Mouse (Mus musculus) embryonic facial prominence, embryonic 11.5 days (tissue): ENCODE data around the gene Tex52. TPM values are rescaled to one million over a fixed set of nuclear protein-coding genes. Genes with fewer than 3 reads are reported as not detected.

ENCODE experiments used
- ATAC-seq: fragments of 200-750 bp; cut with Nextera tagmentation; replicated peaks from 2 replicates; pipeline ENCODE4 v1.8.0; 2017; ENCODE audit warnings: low read depth; ENCODE audit not compliant: insufficient number of reproducible peaks, low FRiP score, low TSS enrichment
- DNase-seq: peaks from one replicate; pipeline ENCODE4 v3.0.0-alpha.2; 2015; ENCODE audit warnings: low spot score
- H3K27ac ChIP-seq: fragments of 300-500 bp; sonication (generic); replicated peaks from 2 replicates; pipeline ENCODE4 v1.5.1; 2014; ENCODE audit warnings: mild to moderate bottlenecking, low read depth, low read length, control low read depth
- H3K27me3 ChIP-seq: fragments of 300-500 bp; sonication (generic); 2 replicates; pipeline ENCODE4 v1.6.1; 2014; ENCODE audit warnings: mild to moderate bottlenecking, low read length, moderate library complexity, mixed read lengths; ENCODE audit not compliant: control insufficient read depth, insufficient read depth
- H3K36me3 ChIP-seq: fragments of 300-500 bp; sonication (generic); replicated peaks from 2 replicates; pipeline ENCODE4 v1.6.1; 2014; ENCODE audit warnings: low read depth, mild to moderate bottlenecking, low read length, moderate library complexity, mixed read lengths; ENCODE audit not compliant: control insufficient read depth, insufficient read depth
- H3K4me1 ChIP-seq: fragments of 300-500 bp; sonication (generic); 2 replicates; pipeline ENCODE4 v1.6.1; 2014; ENCODE audit warnings: low read length, mixed read lengths; ENCODE audit not compliant: control insufficient read depth, insufficient read depth
- H3K4me2 ChIP-seq: fragments of 300-500 bp; sonication (generic); 2 replicates; pipeline ENCODE4 v1.6.1; 2014; ENCODE audit warnings: low read depth, mild to moderate bottlenecking, control low read depth, low read length, moderate library complexity
- H3K4me3 ChIP-seq: fragments of 300-500 bp; sonication (generic); 2 replicates; pipeline ENCODE4 v1.5.1; 2014; ENCODE audit warnings: low read depth, low read length, control low read depth
- H3K9ac ChIP-seq: fragments of 300-500 bp; sonication (generic); replicated peaks from 2 replicates; pipeline ENCODE4 v1.6.1; 2014; ENCODE audit warnings: mild to moderate bottlenecking, control low read depth, low read length
- H3K9me3 ChIP-seq: fragments of 300-500 bp; sonication (generic); replicated peaks from 2 replicates; pipeline ENCODE4 v1.6.1; 2016; ENCODE audit warnings: mild to moderate bottlenecking, low read length, inconsistent platforms, mixed read lengths; ENCODE audit not compliant: control insufficient read depth
- WGBS: fragments of 180-500 bp; shearing (Covaris S2); extraction: QIAGEN DNeasy Blood & Tissue Kit; methylation state at CpG from one replicate; pipeline ENCODE4 v1.1.7; 2014; 5-methylcytosine and 5-hydroxymethylcytosine counted together
- polyA plus RNA-seq: library from polyadenylated mRNA; unstranded; fragments of >200 nt; fragmentation: Nextera tagmentation; extraction: Ambion mirVana; gene quantifications from 2 replicates; pipeline ENCODE4 v1.2.1, GENCODE M21; 2014

Tex52 gene
- polyA plus RNA-seq, 1 experiment from 2014 or later: 0.36 TPM

DNA sequence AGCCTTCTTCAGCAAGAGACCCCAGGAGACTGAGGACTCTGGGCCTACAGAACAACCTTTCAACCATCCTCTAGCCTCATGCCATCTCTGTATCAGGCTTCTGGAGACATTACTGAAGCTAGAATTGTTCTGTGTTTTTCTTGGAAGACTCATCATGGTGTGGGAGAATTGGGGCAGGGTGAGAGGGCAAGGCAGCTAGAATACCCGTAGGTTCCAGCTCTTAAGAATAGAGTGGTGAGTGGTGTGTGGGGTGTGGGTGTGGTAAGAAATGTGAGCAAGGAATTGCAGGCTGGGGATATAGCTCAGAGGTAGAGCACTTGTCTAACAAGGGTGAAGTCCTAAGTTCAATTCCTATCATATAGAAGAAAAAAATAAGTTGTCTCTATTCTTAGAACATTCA, 9.8 kb downstream of the Tex52 start:
- Histone ChIP-seq H3K4me3 (no peak overlapping the region), H3K9me3 (no peaks in the 10 kb centered on the region), H3K36me3 (no peaks in the 10 kb centered on the region), H3K4me2 (no peak overlapping the region), H3K9ac (no peak overlapping the region), H3K27ac (no peak overlapping the region), H3K27me3 (no peaks in the 10 kb centered on the region), H3K4me1 (no peaks in the 10 kb centered on the region)
- 94% methylated on average over 1 of the region's 1 CpGs for WGBS
- ATAC-seq: no peak
- DNase-seq: no peak

DNA sequence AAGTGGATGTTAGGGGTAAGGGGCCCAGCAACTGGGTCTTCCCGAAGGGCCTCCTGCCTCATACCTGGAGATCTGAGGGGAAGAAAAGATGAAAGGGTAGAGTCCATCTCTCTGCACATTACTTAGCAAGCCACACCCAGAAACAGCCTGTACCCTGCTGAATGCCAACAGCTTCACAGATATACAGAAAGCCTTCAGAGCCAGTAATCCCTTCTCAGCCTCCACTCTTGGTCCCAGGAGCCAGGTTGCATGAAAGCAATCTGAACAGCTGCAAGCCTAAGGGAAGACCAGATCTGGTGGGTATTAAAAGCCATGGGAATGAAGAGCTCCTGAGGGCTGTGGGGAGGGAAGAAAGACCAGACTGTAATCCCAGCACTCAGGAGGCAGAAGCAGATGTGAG, 13.9 kb downstream of the Tex52 start:
- Histone ChIP-seq H3K27me3 (no peaks in the 10 kb centered on the region), H3K4me1 (no peaks in the 10 kb centered on the region), H3K4me2 (no peak overlapping the region), H3K27ac (no peak overlapping the region), H3K36me3 (no peaks in the 10 kb centered on the region), H3K9ac (no peak overlapping the region), H3K9me3 (no peaks in the 10 kb centered on the region), H3K4me3 (no peak overlapping the region)
- no peak for ATAC-seq
- WGBS: 100% methylated on average over 1 of the region's 1 CpGs
- DNase-seq: no peak

DNA sequence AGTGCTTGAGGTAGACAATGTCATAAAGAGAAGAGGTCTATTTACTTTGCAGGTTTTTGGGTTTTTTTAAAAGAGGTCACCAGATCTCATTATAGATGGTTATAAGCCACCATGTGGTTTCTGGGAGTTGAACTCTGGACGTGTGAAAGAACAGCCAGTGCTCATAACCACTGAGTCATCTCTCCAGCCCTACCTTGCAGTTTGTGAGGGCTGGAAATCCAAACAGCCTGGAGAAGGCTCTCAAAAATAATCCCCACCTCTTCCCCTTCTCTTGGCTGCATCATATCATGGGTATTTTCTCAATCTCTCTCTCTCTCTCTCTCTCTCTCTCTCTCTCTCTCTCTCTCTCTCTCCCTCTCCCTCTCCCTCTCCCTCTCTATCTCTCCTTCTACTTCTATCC, 15.4 kb downstream of the Tex52 start:
- WGBS: 55% methylated on average over 1 of the region's 1 CpGs
- Histone ChIP-seq H3K27ac (no peak overlapping the region), H3K4me2 (no peak overlapping the region), H3K4me1 (no peaks in the 10 kb centered on the region), H3K27me3 (no peaks in the 10 kb centered on the region), H3K4me3 (no peak overlapping the region), H3K36me3 (no peaks in the 10 kb centered on the region), H3K9ac (no peak overlapping the region), H3K9me3 (no peaks in the 10 kb centered on the region)
- no peak for ATAC-seq
- no peak for DNase-seq

DNA sequence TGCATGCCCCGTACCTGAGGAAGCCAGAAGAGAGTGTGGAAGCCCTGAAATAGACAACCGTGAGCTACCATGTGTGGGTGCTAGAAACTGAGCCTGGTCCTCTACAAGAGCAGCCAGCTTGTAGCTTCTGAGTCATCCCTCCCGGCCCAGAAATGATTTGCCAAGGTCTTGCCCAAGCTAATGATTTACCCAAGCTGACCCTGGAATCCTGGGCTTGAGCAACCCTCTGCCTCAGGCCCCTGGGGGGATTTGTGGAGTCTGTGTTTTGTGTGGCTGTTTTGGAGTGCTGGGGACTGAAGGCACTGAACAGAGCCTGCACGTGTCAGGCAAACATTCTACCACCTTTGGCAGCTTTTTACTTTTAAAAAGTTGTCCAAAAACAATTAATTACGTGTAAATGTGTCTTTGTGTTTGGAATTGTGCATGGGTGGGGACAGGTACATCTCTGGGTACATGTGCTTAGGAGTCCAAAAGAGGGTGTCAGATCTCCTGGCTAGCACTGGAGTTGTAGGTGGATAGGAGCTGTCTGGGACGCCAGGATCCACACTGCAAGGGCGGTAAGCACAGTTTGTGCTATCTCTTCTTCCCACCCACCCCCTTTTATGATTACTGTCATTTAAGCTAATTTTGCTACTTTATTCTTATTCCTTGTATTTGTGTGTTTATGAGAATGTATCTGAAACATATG, 22.5 kb downstream of the Tex52 start:
- WGBS: 77% methylated on average over 7 of the region's 7 CpGs

DNA sequence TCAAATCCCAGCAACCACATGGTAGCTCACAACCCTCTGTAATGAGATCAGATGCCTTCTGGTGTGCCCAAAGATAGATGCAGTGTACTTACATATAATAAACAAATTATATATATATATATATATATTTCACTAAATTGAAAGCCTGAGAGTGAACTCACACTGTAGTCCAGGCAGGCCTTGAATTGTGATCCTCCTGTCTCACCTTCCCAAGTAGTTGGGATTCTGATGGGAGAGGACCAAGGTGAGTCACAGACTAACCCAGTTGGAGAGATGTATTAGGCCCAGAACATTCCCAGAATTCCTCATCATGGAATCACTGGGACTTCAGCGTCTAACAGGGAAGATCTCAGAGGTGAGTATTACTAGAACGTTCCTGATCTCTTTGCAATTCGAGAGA, 23.7 kb downstream of the Tex52 start, which contains the start of gene Nrip2:
Gene Nrip2, plus strand, starts transcription at position 301 of the 400 bp plus-strand sequence.
- Histone ChIP-seq H3K27ac (no peak within 1 kb of the TSS), H3K4me1 (no peaks in the 10 kb centered on the region), H3K9ac (0 out of 2 replicates have a peak within 1 kb of the TSS, but pooled peaks have one; percentile 5), H3K36me3 (no peaks in the 10 kb centered on the region), H3K4me2 (no peak within 1 kb of the TSS), H3K27me3 (no peaks in the 10 kb centered on the region), H3K4me3 (no peak within 1 kb of the TSS), H3K9me3 (no peaks in the 10 kb centered on the region)
- 72% methylated on average over 3 of the region's 3 CpGs for WGBS
- no peak for DNase-seq
- no peak for ATAC-seq

More for the DNA sequence above, 22.5 kb downstream of the Tex52 start:
- H3K27me3 ChIP-seq: no peaks in the 10 kb centered on the region
- no peak overlapping the region for H3K9ac ChIP-seq
- no peak overlapping the region for H3K4me2 ChIP-seq
- no peak overlapping the region for H3K4me3 ChIP-seq
- H3K36me3 ChIP-seq: no peaks in the 10 kb centered on the region
- H3K27ac ChIP-seq: no peak overlapping the region
- no peak for ATAC-seq
- H3K9me3 ChIP-seq: no peaks in the 10 kb centered on the region
- H3K4me1 ChIP-seq: no peaks in the 10 kb centered on the region
- no peak for DNase-seq

DNA sequence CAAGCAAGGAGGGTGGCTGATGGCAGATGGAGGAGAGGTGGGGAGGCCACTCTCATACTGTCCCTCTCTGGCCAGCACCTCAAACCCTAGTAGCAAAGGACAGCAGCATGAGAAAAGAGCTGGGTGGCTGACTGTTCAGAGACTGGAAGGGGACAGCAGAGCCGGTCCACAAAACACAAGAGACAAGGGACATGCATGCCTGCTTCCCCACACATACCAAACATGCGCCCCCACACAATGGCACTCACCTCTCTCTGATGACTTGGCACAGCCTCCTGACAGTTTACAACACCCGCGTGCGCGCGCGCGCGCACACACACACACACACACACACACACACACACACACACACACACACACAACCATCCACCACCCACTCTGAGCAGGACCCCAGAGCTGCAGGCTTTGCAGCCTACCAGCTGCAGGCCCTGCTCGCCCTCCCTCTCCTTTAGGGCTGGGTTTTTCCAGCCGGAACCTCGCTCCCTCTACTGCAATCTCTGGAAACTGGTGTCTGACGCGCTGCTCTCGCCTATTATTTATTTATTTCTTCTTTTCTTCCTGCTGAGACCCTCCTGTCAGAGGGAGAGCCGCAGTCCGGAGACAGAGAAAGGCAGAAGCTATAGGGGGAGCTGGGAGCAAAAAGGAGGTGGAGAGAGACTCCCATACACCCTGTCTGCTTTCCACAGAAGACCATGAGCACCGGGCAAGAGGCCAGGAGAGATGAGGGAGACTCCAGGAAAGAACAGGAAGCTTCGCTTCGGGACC, 24.3 kb downstream of the Tex52 start:
- Histone ChIP-seq H3K36me3 (no peaks in the 10 kb centered on the region), H3K4me1 (no peaks in the 10 kb centered on the region), H3K4me3 (no peak overlapping the region), H3K4me2 (no peak overlapping the region), H3K9ac (0 out of 2 replicates have a peak overlapping the region, but pooled peaks have one; percentile 5), H3K27ac (no peak overlapping the region), H3K9me3 (no peaks in the 10 kb centered on the region), H3K27me3 (no peaks in the 10 kb centered on the region)
- peak; percentile 43; the same call in 1 of the 2 replicates for ATAC-seq
- peak; percentile 20 for DNase-seq
- 48% methylated on average over 21 of the region's 21 CpGs for WGBS

DNA sequence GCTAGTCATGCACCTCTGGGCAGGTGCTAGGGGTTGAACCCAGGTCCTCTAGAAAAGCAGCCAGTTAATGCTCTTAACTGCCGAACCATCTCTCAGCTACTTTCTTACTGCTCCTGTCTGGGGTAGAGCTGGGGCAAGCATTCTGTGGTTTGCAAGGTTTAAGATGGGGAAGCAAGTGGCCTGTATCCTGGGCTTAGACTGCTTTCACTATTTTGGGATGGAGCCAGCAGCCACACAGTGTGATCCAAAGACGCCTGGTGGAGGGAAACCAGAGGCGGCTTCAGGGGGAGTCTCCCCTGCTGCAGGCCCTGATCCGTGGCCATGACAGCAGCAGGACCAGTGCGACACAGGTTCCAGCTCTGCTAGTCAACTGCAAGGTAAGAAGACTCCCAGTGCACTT, 29.5 kb downstream of the Tex52 start:
- Histone ChIP-seq H3K4me2 (no peak overlapping the region), H3K4me1 (no peaks in the 10 kb centered on the region), H3K27ac (no peak overlapping the region), H3K27me3 (no peaks in the 10 kb centered on the region), H3K36me3 (no peaks in the 10 kb centered on the region; the same call in 1 of the 2 replicates), H3K9ac (no peak overlapping the region), H3K4me3 (no peak overlapping the region), H3K9me3 (no peaks in the 10 kb centered on the region)
- ATAC-seq (no peak), DNase-seq (no peak)
- 67% methylated on average over 5 of the region's 5 CpGs for WGBS

DNA sequence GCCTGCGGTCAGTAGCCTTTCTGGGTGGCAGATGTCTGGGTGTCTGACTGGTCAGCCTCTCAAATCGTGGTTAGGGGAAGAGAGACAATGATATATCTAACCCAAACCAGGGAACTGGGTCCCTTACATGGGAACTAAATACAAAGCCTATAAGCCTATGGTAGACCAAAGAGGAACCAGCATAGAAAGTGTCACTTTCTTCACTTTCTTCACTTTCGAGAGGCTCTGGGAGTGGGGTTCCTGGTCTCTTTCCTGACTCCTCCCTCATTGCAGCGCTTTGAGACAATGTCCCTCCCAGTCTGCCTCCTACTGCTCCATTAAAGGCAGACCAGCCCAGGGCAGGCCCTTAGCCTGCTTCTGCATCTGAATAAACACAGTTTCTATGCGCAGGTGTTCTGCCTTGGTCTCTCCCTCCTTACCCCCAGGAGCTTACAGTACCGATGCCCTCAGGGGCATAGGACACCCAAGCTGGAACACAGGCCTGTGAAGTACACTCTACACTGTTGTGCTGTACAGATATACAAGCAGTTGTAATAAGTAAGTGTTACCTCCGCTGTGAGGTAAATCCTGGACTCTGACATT, 33.4 kb downstream of the Tex52 start:
- H3K4me1 ChIP-seq: no peaks in the 10 kb centered on the region
- H3K4me2 ChIP-seq: no peak overlapping the region
- 88% methylated on average over 7 of the region's 7 CpGs for whole genome bisulfite sequencing
- no peak overlapping the region for H3K27ac ChIP-seq
- no peaks in the 10 kb centered on the region; the same call in 1 of the 2 replicates for H3K36me3 ChIP-seq
- no peak overlapping the region for H3K4me3 ChIP-seq
- H3K9me3 ChIP-seq: no peaks in the 10 kb centered on the region
- H3K27me3 ChIP-seq: no peaks in the 10 kb centered on the region
- no peak overlapping the region for H3K9ac ChIP-seq
- no peak for ATAC-seq
- no peak for DNase-seq
